Mouse (Mus musculus) stomach, postnatal 0 days (tissue): ENCODE data around the gene Gaa. TPM values are rescaled to one million over a fixed set of nuclear protein-coding genes. Genes with fewer than 3 reads are reported as not detected.

Experiments
- ATAC-seq: fragments of 200-750 bp; cut with Nextera tagmentation; 2 replicates; pipeline ENCODE4 v1.8.0; 2017; ENCODE audit not compliant: low FRiP score, low TSS enrichment
- DNase-seq: peaks from one replicate; pipeline ENCODE4 v3.0.0-alpha.2; 2016; ENCODE audit warnings: low spot score
- H3K27ac ChIP-seq: fragments of 300-500 bp; sonication (generic); replicated peaks from 2 replicates; pipeline ENCODE4 v1.5.1; 2014; ENCODE audit warnings: mild to moderate bottlenecking, control low read depth
- H3K27me3 ChIP-seq: fragments of 300-500 bp; sonication (generic); 2 replicates; pipeline ENCODE4 v1.6.1; 2014; ENCODE audit warnings: low read length; ENCODE audit not compliant: control insufficient read depth, insufficient read depth
- H3K36me3 ChIP-seq: fragments of 300-500 bp; sonication (generic); 2 replicates; pipeline ENCODE4 v1.6.1; 2014; ENCODE audit warnings: low read length, mixed read lengths; ENCODE audit not compliant: control insufficient read depth, insufficient read depth
- H3K4me1 ChIP-seq: fragments of 300-500 bp; sonication (generic); replicated peaks from 2 replicates; pipeline ENCODE4 v1.6.1; 2014; ENCODE audit warnings: antibody characterized with exemption; ENCODE audit not compliant: control insufficient read depth, insufficient read depth
- H3K4me2 ChIP-seq: fragments of 300-500 bp; sonication (generic); replicated peaks from 2 replicates; pipeline ENCODE4 v1.6.1; 2014; ENCODE audit warnings: low read depth, mild to moderate bottlenecking, control low read depth, moderate library complexity
- H3K4me3 ChIP-seq: fragments of 300-500 bp; sonication (generic); 2 replicates; pipeline ENCODE4 v1.5.1; 2014; ENCODE audit warnings: low read depth, low read length, control low read depth
- H3K9ac ChIP-seq: fragments of 300-500 bp; sonication (generic); 2 replicates; pipeline ENCODE4 v1.6.1; 2014; ENCODE audit warnings: mild to moderate bottlenecking, low read length, control low read depth, mixed read lengths
- H3K9me3 ChIP-seq: fragments of 300-500 bp; sonication (generic); 2 replicates; pipeline ENCODE4 v1.6.1; 2016; ENCODE audit warnings: low read length; ENCODE audit not compliant: control insufficient read depth
- CTCF ChIP-seq: IDR thresholded peaks from 2 replicates; pipeline ENCODE4 v1.5.1; 2016; ENCODE audit warnings: antibody characterized with exemption, low read depth, mild to moderate bottlenecking, moderate library complexity
- EP300 ChIP-seq: optimal IDR thresholded peaks from 2 replicates; pipeline ENCODE3; 2016; ENCODE audit warnings: antibody characterized with exemption
- WGBS: fragments of 180-500 bp; shearing (Covaris S2); extraction: QIAGEN DNeasy Blood & Tissue Kit; methylation state at CpG from one replicate; pipeline ENCODE4 v1.1.7; 2014; 5-methylcytosine and 5-hydroxymethylcytosine counted together
- polyA plus RNA-seq: library from polyadenylated mRNA; unstranded; fragments of >200 nt; fragmentation: Nextera tagmentation; extraction: Ambion mirVana; gene quantifications from 2 replicates; pipeline ENCODE4 v1.2.1, GENCODE M21; 2015

The Gaa gene
- polyA plus RNA-seq, 1 experiment from 2014 or later: 30.8 TPM

DNA sequence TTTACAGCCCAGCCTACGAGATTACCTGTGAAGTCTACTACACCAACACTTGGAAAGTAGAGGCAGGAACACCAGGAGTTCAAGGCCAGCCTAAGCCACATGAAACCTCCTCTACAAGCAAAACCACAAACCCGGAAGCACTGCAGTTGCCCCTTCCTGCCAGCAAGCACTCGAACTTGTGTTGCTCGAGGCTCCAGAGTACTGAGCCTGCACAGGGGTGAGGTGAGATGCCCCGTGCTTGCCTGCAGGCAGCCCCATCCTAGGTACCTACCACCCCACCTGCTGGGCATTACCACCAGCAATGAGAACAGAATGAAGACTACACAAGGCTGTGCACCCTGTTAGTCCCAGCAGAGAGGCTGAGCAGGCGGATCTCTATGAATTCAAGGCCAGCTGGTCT lies 30.3 kb downstream of the Gaa start:
- H3K9ac ChIP-seq: no peak overlapping the region
- 74% methylated on average over 6 of the region's 6 CpGs for WGBS
- no peak for DNase-seq
- H3K27ac ChIP-seq: no peak overlapping the region
- no peaks in the 10 kb centered on the region for H3K27me3 ChIP-seq
- H3K36me3 ChIP-seq: peaks cover 42% of the 10 kb centered on the region
- H3K4me2 ChIP-seq: no peak overlapping the region
- no peak overlapping the region for H3K4me3 ChIP-seq
- TF ChIP-seq EP300: no peak
- 0 out of 2 replicates have a peak, but pooled peaks have one; percentile 16 for TF ChIP-seq CTCF
- no peaks in the 10 kb centered on the region for H3K9me3 ChIP-seq
- ATAC-seq: no peak
- H3K4me1 ChIP-seq: peaks cover 4% of the 10 kb centered on the region

DNA sequence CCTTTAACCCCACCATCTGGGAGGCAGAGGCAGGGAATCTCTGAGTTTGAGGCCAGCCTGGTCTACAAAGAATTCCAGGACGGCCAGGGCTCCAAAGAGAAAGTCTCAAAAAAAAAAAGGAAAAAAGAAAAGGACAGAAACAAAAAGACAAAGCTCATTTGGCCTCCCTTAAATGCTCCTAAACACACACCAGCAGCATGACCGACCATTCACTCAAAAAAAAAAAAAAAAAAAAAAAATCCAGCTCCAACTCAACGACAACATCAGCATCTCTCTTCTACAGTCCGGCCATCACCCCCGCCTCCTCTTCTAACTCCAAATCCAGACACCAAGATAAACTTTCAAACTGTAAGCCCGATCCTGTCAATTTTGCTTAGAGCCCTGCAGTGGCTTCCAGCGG lies 31.2 kb downstream of the Gaa start:
- DNase-seq: no peak
- Histone ChIP-seq H3K4me3 (peak overlapping the region; percentile 94), H3K9me3 (no peaks in the 10 kb centered on the region), H3K4me2 (peak overlapping the region; percentile 88), H3K27me3 (no peaks in the 10 kb centered on the region), H3K36me3 (peaks cover 34% of the 10 kb centered on the region), H3K27ac (peak overlapping the region; percentile 91), H3K9ac (peak overlapping the region; percentile 95), H3K4me1 (peaks cover 4% of the 10 kb centered on the region)
- TF ChIP-seq CTCF (no peak), EP300 (no peak)
- 6% methylated on average over 7 of the region's 7 CpGs for WGBS
- ATAC-seq: no peak

DNA sequence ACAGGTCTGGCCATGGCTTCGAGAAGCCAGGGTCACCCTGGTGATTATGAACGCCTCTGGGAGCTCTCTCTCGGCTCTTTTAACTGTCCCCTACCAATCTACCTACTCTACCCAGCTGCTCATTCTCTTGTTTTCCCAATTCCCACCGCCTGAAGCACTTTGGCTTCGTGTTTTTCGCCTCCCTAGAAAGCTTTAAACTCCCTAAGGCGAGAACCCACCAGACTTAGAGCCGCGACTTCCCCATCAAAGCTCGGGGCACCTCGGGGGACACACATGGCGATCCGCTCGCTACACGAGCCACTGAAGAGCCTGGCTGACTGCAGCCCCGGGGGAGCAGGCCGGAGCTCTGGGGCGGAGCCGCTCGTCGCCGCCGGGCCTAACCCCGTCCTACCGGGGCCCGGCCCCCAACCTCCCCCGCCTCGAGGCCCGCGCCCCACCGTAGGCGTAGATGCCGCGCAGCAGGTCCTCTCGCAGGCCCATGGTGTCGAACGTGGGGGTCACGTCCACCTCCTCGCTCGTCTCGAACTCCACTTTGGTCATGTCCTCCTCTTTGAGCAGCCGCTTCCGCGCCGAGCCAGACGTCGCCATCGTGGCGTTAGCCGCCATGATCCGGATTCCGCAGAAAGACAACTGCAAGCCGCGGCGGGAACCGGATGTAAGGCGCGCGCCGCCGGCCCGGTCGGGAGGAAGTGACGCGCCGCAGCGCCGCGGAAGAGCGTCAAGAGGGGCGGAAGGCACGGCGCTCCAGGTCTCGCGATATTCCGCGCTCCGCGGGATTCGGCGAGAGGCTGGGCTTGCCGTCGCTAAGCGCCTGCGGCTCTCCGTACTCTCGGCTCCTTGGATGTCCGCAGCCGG lies 31.9 kb downstream of the Gaa start, which contains the start of gene Eif4a3:
Eif4a3 (minus strand) TSS at position 699 of the 855 bp plus-strand sequence.
- H3K9me3 ChIP-seq: no peaks in the 10 kb centered on the region
- under 1% methylated on average over 87 of the region's 89 CpGs for WGBS
- ATAC-seq (peak; percentile 96), DNase-seq (peak; percentile 97)
- H3K36me3 ChIP-seq: peaks cover 30% of the 10 kb centered on the region
- no peaks in the 10 kb centered on the region for H3K27me3 ChIP-seq
- peak within 1 kb of the TSS; percentile 88 for H3K4me2 ChIP-seq
- H3K9ac ChIP-seq: peak within 1 kb of the TSS; percentile 95
- peak within 1 kb of the TSS; percentile 91 for H3K27ac ChIP-seq
- TF ChIP-seq EP300 (peak; percentile 100), CTCF (no peak)
- peaks cover 4% of the 10 kb centered on the region for H3K4me1 ChIP-seq
- H3K4me3 ChIP-seq: peak within 1 kb of the TSS; percentile 94

DNA sequence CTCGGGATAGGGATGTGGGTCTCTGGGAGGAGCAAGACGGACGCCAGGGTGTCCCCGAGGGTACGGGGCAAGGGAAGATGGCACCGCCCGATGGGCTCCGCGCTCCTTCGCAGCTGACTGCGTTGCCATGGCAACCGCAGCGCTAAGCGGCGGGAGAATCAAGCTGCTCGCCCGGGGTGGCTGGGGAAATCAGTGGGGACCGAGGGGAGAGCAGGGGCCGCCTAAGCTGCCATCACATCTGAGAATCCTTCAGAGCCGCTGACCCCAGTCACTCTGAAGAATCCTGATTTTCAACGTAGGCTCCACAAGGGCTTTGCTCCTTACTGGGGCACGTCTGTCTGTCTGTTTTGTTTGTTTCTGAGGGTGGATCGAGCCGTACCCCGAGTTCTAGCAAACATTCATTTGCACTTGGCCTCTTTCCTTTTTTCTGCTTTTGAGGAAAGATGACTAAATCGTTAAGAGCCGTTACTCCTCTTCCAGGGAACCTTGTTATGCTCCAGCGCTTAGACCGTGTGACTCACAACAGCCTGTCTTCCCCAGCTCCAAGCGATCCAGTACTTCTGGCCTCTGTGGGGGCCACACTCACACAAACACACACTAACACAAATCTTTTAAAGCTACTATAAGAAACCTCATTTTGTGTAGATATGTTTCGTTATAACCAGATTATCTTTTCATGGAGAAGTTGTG lies 32.7 kb downstream of the Gaa start:
- peak; percentile 49; the same call in 1 of the 2 replicates for TF ChIP-seq CTCF
- TF ChIP-seq EP300: no peak
- 0 out of 2 replicates have a peak, but pooled peaks have one; percentile 27 for ATAC-seq
- 2% methylated on average over 31 of the region's 31 CpGs for WGBS

DNA sequence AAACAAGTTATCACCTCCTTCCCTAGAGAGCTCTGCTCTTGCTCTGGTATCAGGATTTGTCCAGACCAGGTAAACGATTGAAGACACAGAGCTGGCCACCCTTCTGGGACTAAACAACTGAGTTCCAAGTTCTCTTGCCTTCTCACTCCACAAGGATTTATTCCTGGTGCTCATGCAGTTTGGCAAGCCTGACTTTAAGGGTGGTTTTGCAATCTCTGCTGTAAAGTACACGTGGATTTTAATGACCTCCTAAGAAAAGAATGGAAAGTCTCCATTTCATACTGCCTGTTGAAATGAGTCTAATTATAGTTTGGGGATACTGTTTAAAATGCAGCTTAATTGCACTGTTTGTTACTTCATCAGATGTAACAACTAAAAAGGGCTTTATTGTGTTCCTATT lies 33.3 kb downstream of the Gaa start:
- Histone ChIP-seq H3K27ac (no peak overlapping the region; the same call in 1 of the 2 replicates), H3K4me3 (no peak overlapping the region), H3K4me2 (no peak overlapping the region), H3K9ac (no peak overlapping the region), H3K4me1 (peaks cover 4% of the 10 kb centered on the region), H3K9me3 (no peaks in the 10 kb centered on the region), H3K27me3 (no peaks in the 10 kb centered on the region), H3K36me3 (peaks cover 17% of the 10 kb centered on the region)
- ATAC-seq (no peak), DNase-seq (no peak)
- 23% methylated on average over 2 of the region's 2 CpGs for WGBS
- no peak for TF ChIP-seq CTCF
- TF ChIP-seq EP300: no peak

More for the DNA sequence above, 32.7 kb downstream of the Gaa start:
- H3K9me3 ChIP-seq: no peaks in the 10 kb centered on the region
- peak overlapping the region; percentile 71 for H3K4me2 ChIP-seq
- peak overlapping the region; percentile 94 for H3K4me3 ChIP-seq
- peaks cover 4% of the 10 kb centered on the region for H3K4me1 ChIP-seq
- no peak for DNase-seq
- H3K36me3 ChIP-seq: peaks cover 23% of the 10 kb centered on the region
- peak overlapping the region; percentile 72 for H3K9ac ChIP-seq
- peak overlapping the region; percentile 91 for H3K27ac ChIP-seq
- H3K27me3 ChIP-seq: no peaks in the 10 kb centered on the region
